ENCODE assay signal across 29 mouse cellular contexts in the genomic region with DNA sequence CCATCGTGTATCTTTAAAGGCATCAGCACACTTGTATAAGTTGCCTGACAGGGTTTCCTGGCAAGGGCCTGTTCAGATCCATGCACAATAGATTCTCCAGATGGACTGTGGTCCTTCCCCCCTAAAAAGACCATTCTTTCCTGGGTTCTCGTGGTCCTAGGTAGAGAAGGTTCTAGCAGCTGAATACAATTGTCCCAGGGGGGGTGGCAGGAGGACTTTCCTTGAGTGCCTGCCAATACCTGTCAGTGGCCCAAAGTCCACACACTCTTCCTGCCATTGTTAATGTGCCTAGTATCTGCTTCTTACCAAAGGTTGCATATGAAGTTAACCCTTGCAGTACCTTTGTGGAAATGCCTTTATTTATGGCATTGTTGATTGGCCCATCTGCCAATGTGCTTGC. TPM values are rescaled to one million over a fixed set of nuclear protein-coding genes. Genes with fewer than 3 reads are reported as not detected.
DNase-seq lines count a peak whose midpoint lies in the region; ATAC-seq lines count a peak whose summit lies in the region.
"Had no signal": no experiment of that assay in that cellular context is flagged by ENCODE, and none has a peak within 500 bp of the region (broad histone marks: within the 10 kb centered on the region; RNA-seq: fewer than 3 reads in every experiment).

No protein-coding gene starts in this region.

- intact Hi-C loops in heart, postnatal 14 days (cut with DNase I) = no loop called here

- no peaks in the 10 kb centered on the region for H3K4me1 ChIP-seq in heart, embryonic 10.5 days
- peaks cover 4% of the 10 kb centered on the region; the same call in 1 of the 2 replicates for H3K4me1 ChIP-seq in brown adipose tissue, adult 24 weeks (ENCODE audit: control insufficient read depth, insufficient read depth, insufficient read length, low read length)
- H3K4me1 ChIP-seq in heart, embryonic 13.5 days = no peaks in the 10 kb centered on the region
- H3K4me1 ChIP-seq: embryonic facial prominence, embryonic 15.5 days; forebrain, embryonic 13.5 days; hindbrain, embryonic 12.5 days; intestine, embryonic 15.5 days; kidney, embryonic 15.5 days; limb, embryonic 12.5 days; liver, embryonic 15.5 days; stomach, embryonic 15.5 days had no signal

- no peaks in the 10 kb centered on the region for H3K27me3 ChIP-seq in heart, embryonic 10.5 days (ENCODE audit: insufficient read depth, poor library complexity, severe bottlenecking)
- H3K27me3 ChIP-seq in heart, embryonic 13.5 days (replicated peaks) = no peaks in the 10 kb centered on the region
- H3K27me3 ChIP-seq: embryonic facial prominence, embryonic 15.5 days; forebrain, embryonic 13.5 days; hindbrain, embryonic 12.5 days; intestine, embryonic 15.5 days; kidney, embryonic 15.5 days; limb, embryonic 12.5 days; liver, embryonic 15.5 days; Patski; stomach, embryonic 15.5 days had no signal

- no peaks in the 10 kb centered on the region for H3K9me3 ChIP-seq in heart, embryonic 10.5 days
- no peaks in the 10 kb centered on the region for H3K9me3 ChIP-seq in heart, embryonic 13.5 days
- H3K9me3 ChIP-seq: embryonic facial prominence, embryonic 10.5 days; embryonic facial prominence, embryonic 15.5 days; forebrain, embryonic 13.5 days; hindbrain, embryonic 12.5 days; intestine, embryonic 15.5 days; kidney, embryonic 15.5 days; limb, embryonic 12.5 days; liver, embryonic 15.5 days; stomach, embryonic 15.5 days had no signal

- H3K4me3 ChIP-seq in heart, embryonic 10.5 days = no peak overlapping the region
- H3K4me3 ChIP-seq in brown adipose tissue, adult 24 weeks (ENCODE audit: insufficient read depth, low read depth, low read length) = no peak overlapping the region
- H3K4me3 ChIP-seq in heart, embryonic 13.5 days = no peak overlapping the region
- H3K4me3 ChIP-seq: embryonic facial prominence, embryonic 10.5 days; embryonic facial prominence, embryonic 15.5 days; forebrain, embryonic 13.5 days; hindbrain, embryonic 12.5 days; intestine, embryonic 15.5 days; kidney, embryonic 15.5 days; limb, embryonic 12.5 days; liver, embryonic 15.5 days; stomach, embryonic 15.5 days had no signal

- no peak for ATAC-seq in heart, embryonic 13.5 days (ENCODE audit: extremely low read depth, insufficient number of reproducible peaks, low FRiP score, low TSS enrichment)
- ATAC-seq: forebrain, embryonic 13.5 days; hindbrain, postnatal 0 days; intestine, embryonic 15.5 days; Patski had no signal

- no peaks in the 10 kb centered on the region for H3K36me3 ChIP-seq in heart, embryonic 10.5 days
- peaks cover 14% of the 10 kb centered on the region for H3K36me3 ChIP-seq in heart, embryonic 13.5 days
- H3K36me3 ChIP-seq: embryonic facial prominence, embryonic 15.5 days; intestine, embryonic 15.5 days; limb, embryonic 12.5 days; liver, embryonic 15.5 days had no signal

- no peak overlapping the region for H3K27ac ChIP-seq in heart, embryonic 10.5 days
- H3K27ac ChIP-seq in brown adipose tissue, adult 24 weeks (replicated peaks; ENCODE audit: low read depth, low read length) = peak overlapping the region; percentile 49
- H3K27ac ChIP-seq in heart, embryonic 13.5 days (replicated peaks) = peak overlapping the region; percentile 73; the same call in 1 of the 2 replicates
- H3K27ac ChIP-seq: embryonic facial prominence, embryonic 10.5 days; embryonic facial prominence, embryonic 15.5 days; forebrain, embryonic 13.5 days; hindbrain, embryonic 12.5 days; hindbrain, postnatal 0 days; intestine, embryonic 15.5 days; kidney, embryonic 15.5 days; limb, embryonic 12.5 days; liver, embryonic 15.5 days; stomach, embryonic 15.5 days had no signal

- no peak overlapping the region for H3K4me2 ChIP-seq in heart, embryonic 13.5 days
- H3K4me2 ChIP-seq: embryonic facial prominence, embryonic 15.5 days; forebrain, embryonic 13.5 days; hindbrain, embryonic 12.5 days; intestine, embryonic 15.5 days; kidney, embryonic 15.5 days; limb, embryonic 12.5 days; liver, embryonic 15.5 days; lung, embryonic 14.5 days; stomach, embryonic 15.5 days had no signal

- 75% methylated on average over 2 of the region's 2 CpGs for WGBS in heart, embryonic 10.5 days
- WGBS in heart, embryonic 13.5 days = 64% methylated on average over 2 of the region's 2 CpGs

- peak; percentile 33 to 66 for DNase-seq in heart, adult 18-20 months
- DNase-seq in heart, embryonic 10.5 days (ENCODE audit: low spot score) = no peak
- peak; percentile 25 to 26 for DNase-seq in heart, postnatal 14 days
- DNase-seq in embryo, embryonic 10.5 days (ENCODE audit: low spot score) = no peak
- DNase-seq in adrenal gland, adult 18-20 months (ENCODE audit: low spot score in 2 of 2) = no peak
- no peak for DNase-seq in embryo, embryonic 9.5 days (ENCODE audit: extremely low spot score)
- DNase-seq: adrenal gland, postnatal 14 days; cerebellum, adult 11-12 months; cerebellum, postnatal 10 days; lung, embryonic 14.5 days; lung, postnatal 14 days; midbrain, embryonic 14.5 days; thymus, postnatal 25 days had no signal

- no peak overlapping the region for H3K9ac ChIP-seq in heart, embryonic 13.5 days
- H3K9ac ChIP-seq: embryonic facial prominence, embryonic 15.5 days; forebrain, embryonic 13.5 days; hindbrain, embryonic 12.5 days; intestine, embryonic 15.5 days; kidney, embryonic 15.5 days; limb, embryonic 12.5 days; liver, embryonic 15.5 days; lung, embryonic 14.5 days; stomach, embryonic 15.5 days had no signal

RNA-seq across cellular contexts. Expression of a gene that starts 28.4 kb away (rescaled TPM):
- 1 to 10 TPM; 1.8 TPM for total RNA-seq in heart, adult 18-20 months (2021)
- 1.5 and 6.7 TPM in 2 replicates for polyA plus RNA-seq in heart, embryonic 10.5 days (2016; fragmentation: Nextera tagmentation; extraction: Ambion mirVana)
- not detected in 2 replicates for polyA plus RNA-seq in brown adipose tissue, adult 24 weeks (2012; ENCODE audit: insufficient read depth, insufficient read length, missing spikeins)
- 14.4 and 17.7 TPM in 2 replicates for polyA plus RNA-seq in heart, embryonic 13.5 days (2015; fragmentation: Nextera tagmentation; extraction: Ambion mirVana)
- 1 to 10 TPM; 2.4 to 2.9 TPM for total RNA-seq in heart, postnatal 14 days (2021)
- total RNA-seq in adrenal gland, adult 18-20 months (2021) = 10 to 100 TPM in 1 of 2 experiments, 1 to 10 TPM in 1; 2.0 to 11.4 TPM
- total RNA-seq: common myeloid progenitor, adult 5-6 weeks; MEL; monocyte, adult 5-6 weeks had no signal

Comparison
In these comparisons a context has a peak if more than half of its experiments do, and no peak if none do; other contexts are left out.
1. DNase-seq: peak in heart, adult 18-20 months (2 of 2) and heart, postnatal 14 days (2 of 2); none in heart, embryonic 10.5 days (single experiment), embryo, embryonic 10.5 days (single experiment), adrenal gland, adult 18-20 months (0 of 2) and embryo, embryonic 9.5 days (single experiment).